Mouse (Mus musculus): ENCODE results near the gene Npy. TPM values are rescaled to one million over a fixed set of nuclear protein-coding genes. Genes with fewer than 3 reads are reported as not detected.

The Npy gene
- total RNA-seq (2021), result not detected
- long read RNA-seq, experiment 1, result 0 reads
- long read RNA-seq, experiment 2, result 0 reads

- intact Hi-C loops (cut with DNase I; ENCODE audit: low total_unique reads), result no loop called here
- DNase-seq, result peak; percentile 8
Observed at GRCm38 (mm10) chr6:49821961-49822870, at the start of gene Npy. Gene Npy (plus strand): TSS chr6:49822710.

GRCm38 (mm10) chr6:49775006-49775405, 47.5 kb upstream of the Npy start:
- intact Hi-C loops (cut with DNase I; ENCODE audit: low total_unique reads), result no loop called here
- DNase-seq, result no peak

- no peak for DNase-seq
- intact Hi-C loops (cut with DNase I; ENCODE audit: low total_unique reads), result no loop called here
Observed at GRCm38 (mm10) chr6:49778109-49778508, 44.4 kb upstream of the Npy start.

- no peak for DNase-seq
- intact Hi-C loops (cut with DNase I; ENCODE audit: low total_unique reads), result no loop called here
Observed at GRCm38 (mm10) chr6:49778729-49779128, 43.8 kb upstream of the Npy start.

- intact Hi-C loops (cut with DNase I; ENCODE audit: low total_unique reads), result no loop called here
- no peak for DNase-seq
Observed at GRCm38 (mm10) chr6:49779606-49780005, 42.9 kb upstream of the Npy start.

GRCm38 (mm10) chr6:49780846-49781400, 41.6 kb upstream of the Npy start:
- intact Hi-C loops (cut with DNase I; ENCODE audit: low total_unique reads), result no loop called here

GRCm38 (mm10) chr6:49781852-49782251, 40.7 kb upstream of the Npy start:
- intact Hi-C loops (cut with DNase I; ENCODE audit: low total_unique reads), result no loop called here
- no peak for DNase-seq

More at GRCm38 (mm10) chr6:49780846-49781400, 41.6 kb upstream of the Npy start:
- no peak for DNase-seq

GRCm38 (mm10) chr6:49782679-49783078, 39.8 kb upstream of the Npy start:
- no peak for DNase-seq
- intact Hi-C loops (cut with DNase I; ENCODE audit: low total_unique reads), result no loop called here

- no peak for DNase-seq
- intact Hi-C loops (cut with DNase I; ENCODE audit: low total_unique reads), result no loop called here
Observed at GRCm38 (mm10) chr6:49792524-49792923, 30.0 kb upstream of the Npy start.

- no peak for DNase-seq
- intact Hi-C loops (cut with DNase I; ENCODE audit: low total_unique reads), result no loop called here
Observed at GRCm38 (mm10) chr6:49804105-49804504, 18.4 kb upstream of the Npy start.

GRCm38 (mm10) chr6:49808076-49808475, 14.4 kb upstream of the Npy start:
- DNase-seq, result no peak
- intact Hi-C loops (cut with DNase I; ENCODE audit: low total_unique reads), result no loop called here

- no peak for DNase-seq
- intact Hi-C loops (cut with DNase I; ENCODE audit: low total_unique reads), result no loop called here
Observed at GRCm38 (mm10) chr6:49817183-49817582, 5.3 kb upstream of the Npy start.

GRCm38 (mm10) chr6:49817625-49818024, 4.9 kb upstream of the Npy start:
- no peak for DNase-seq
- intact Hi-C loops (cut with DNase I; ENCODE audit: low total_unique reads), result no loop called here

- intact Hi-C loops (cut with DNase I; ENCODE audit: low total_unique reads), result no loop called here
- no peak for DNase-seq
Observed at GRCm38 (mm10) chr6:49822871-49823230, 341 bp downstream of the Npy start.

GRCm38 (mm10) chr6:49823371-49823770, 861 bp downstream of the Npy start:
- intact Hi-C loops (cut with DNase I; ENCODE audit: low total_unique reads), result no loop called here
- DNase-seq, result no peak

- no peak for DNase-seq
- intact Hi-C loops (cut with DNase I; ENCODE audit: low total_unique reads), result no loop called here
Observed at GRCm38 (mm10) chr6:49823821-49824220, 1.3 kb downstream of the Npy start.

GRCm38 (mm10) chr6:49831579-49831978, 9.1 kb downstream of the Npy start:
- intact Hi-C loops (cut with DNase I; ENCODE audit: low total_unique reads), result no loop called here

GRCm38 (mm10) chr6:49856830-49857229, 34.3 kb downstream of the Npy start:
- intact Hi-C loops (cut with DNase I; ENCODE audit: low total_unique reads), result no loop called here
- no peak for DNase-seq

More at GRCm38 (mm10) chr6:49831579-49831978, 9.1 kb downstream of the Npy start:
- DNase-seq, result no peak

- no peak for DNase-seq
- intact Hi-C loops (cut with DNase I; ENCODE audit: low total_unique reads), result no loop called here
Observed at GRCm38 (mm10) chr6:49867571-49867970, 45.1 kb downstream of the Npy start.

- intact Hi-C loops (cut with DNase I; ENCODE audit: low total_unique reads), result no loop called here
- DNase-seq, result no peak
Observed at GRCm38 (mm10) chr6:49871071-49871470, 48.6 kb downstream of the Npy start.

- DNase-seq, result no peak
- intact Hi-C loops (cut with DNase I; ENCODE audit: low total_unique reads), result no loop called here
Observed at GRCm38 (mm10) chr6:49873556-49873955, 51.0 kb downstream of the Npy start.

All from gastrocnemius, postnatal 14 days (tissue).